Mouse (Mus musculus) layer of hippocampus, postnatal 25 days (tissue): ENCODE data around the gene Gm20815. TPM values are rescaled to one million over a fixed set of nuclear protein-coding genes. Genes with fewer than 3 reads are reported as not detected.
"Not testable (repeated sequence)": the region's sequence is repeated elsewhere in the genome, so short reads cannot be mapped to it uniquely, and the experiment has no call there.

Experiments
- DNase-seq, 2 experiments: peaks; one replicate each; pipeline ENCODE4 v3.0.0; 2022; ENCODE audit warnings: mixed read lengths in 2 of 2, low spot score in 1 of 2; ENCODE audit errors: extremely low spot score in 1 of 2
- total RNA-seq, 2 experiments: library from RNA; stranded (reverse); gene quantifications; 2 replicates each; pipeline ENCODE4 v1.2.3; 2021

The Gm20815 gene
- not detected for total RNA-seq

DNA sequence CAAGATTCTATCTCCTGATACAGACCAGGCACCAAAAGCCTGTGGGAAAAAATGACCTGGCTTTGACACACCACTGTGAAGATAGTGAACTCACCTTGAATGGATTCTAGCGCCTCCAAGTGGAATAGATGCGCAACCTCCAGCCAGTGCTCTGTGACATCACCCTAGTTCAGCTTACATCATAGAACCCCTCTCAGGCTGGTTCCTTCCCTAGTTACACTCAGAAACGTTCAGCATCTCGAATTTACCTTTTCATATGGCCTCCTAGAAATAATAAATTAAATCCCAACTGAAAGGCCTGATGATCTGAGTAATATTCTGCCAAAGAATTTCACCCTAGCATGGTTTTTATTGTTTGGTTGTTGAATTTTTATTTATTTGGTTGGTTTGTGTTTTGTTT lies at the start of gene Gm20815:
Gene Gm20815, minus strand, starts transcription at position 101 of the 400 bp plus-strand sequence.
- DNase-seq: not testable (repeated sequence)
